Mouse (Mus musculus): Measurements from ENCODE around the gene Camta2. TPM values are rescaled to one million over a fixed set of nuclear protein-coding genes. Genes with fewer than 3 reads are reported as not detected.
A peak's percentile ranks its signal among the peaks of the same experiment; 100 is the strongest.

The Camta2 gene
- polyA plus RNA-seq, 1 experiment from 2014 or later, result 3.3 TPM

- no peak overlapping the region for H3K4me3 ChIP-seq (replicated peaks)
- H3K9ac ChIP-seq, result no peak overlapping the region
- 59% methylated on average over 6 of the region's 6 CpGs for WGBS (ENCODE audit: insufficient replicate concordance)
- no peak for ATAC-seq (ENCODE audit: insufficient read depth)
- H3K27ac ChIP-seq (replicated peaks), result no peak overlapping the region
- H3K4me1 ChIP-seq (replicated peaks), result no peaks in the 10 kb centered on the region
- H3K36me3 ChIP-seq (replicated peaks), result peaks cover 18% of the 10 kb centered on the region; the same call in 1 of the 2 replicates
- no peaks in the 10 kb centered on the region for H3K9me3 ChIP-seq (replicated peaks)
- no peak overlapping the region for H3K4me2 ChIP-seq
- 0 out of 2 replicates have a peak, but pooled peaks cover 8% of the 10 kb centered on the region for H3K27me3 ChIP-seq
These were observed 25.3 kb upstream of the Camta2 start for GRCm38 (mm10) chr11:70713222-70713621.

- Histone ChIP-seq H3K4me3 (replicated peaks) (no peak overlapping the region), H3K9ac (no peak overlapping the region), H3K4me1 (replicated peaks) (0 out of 2 replicates have a peak, but pooled peaks cover 2% of the 10 kb centered on the region), H3K36me3 (replicated peaks) (peaks cover 24% of the 10 kb centered on the region), H3K27ac (replicated peaks) (no peak overlapping the region), H3K9me3 (replicated peaks) (no peaks in the 10 kb centered on the region), H3K4me2 (no peak overlapping the region), H3K27me3 (peaks cover 8% of the 10 kb centered on the region; the same call in 1 of the 2 replicates)
- ATAC-seq (ENCODE audit: insufficient read depth), result no peak
- WGBS (ENCODE audit: insufficient replicate concordance), result 70% methylated on average over 10 of the region's 10 CpGs
These were observed 23.1 kb upstream of the Camta2 start for GRCm38 (mm10) chr11:70711026-70711425.

- H3K4me1 ChIP-seq (replicated peaks), result peaks cover 15% of the 10 kb centered on the region
- H3K9me3 ChIP-seq (replicated peaks), result no peaks in the 10 kb centered on the region
- H3K27ac ChIP-seq (replicated peaks), result no peak overlapping the region
- no peak overlapping the region for H3K4me3 ChIP-seq (replicated peaks)
- H3K27me3 ChIP-seq, result peaks cover 18% of the 10 kb centered on the region
- H3K9ac ChIP-seq, result no peak overlapping the region
- H3K4me2 ChIP-seq, result no peak overlapping the region
- H3K36me3 ChIP-seq (replicated peaks), result peaks cover 28% of the 10 kb centered on the region
- ATAC-seq (ENCODE audit: insufficient read depth), result no peak
- WGBS (ENCODE audit: insufficient replicate concordance), result 54% methylated on average over 3 of the region's 3 CpGs
These were observed 18.2 kb upstream of the Camta2 start for GRCm38 (mm10) chr11:70706127-70706526.

GRCm38 (mm10) chr11:70702781-70703180 lies 14.9 kb upstream of the Camta2 start:
- H3K4me2 ChIP-seq, result peak overlapping the region; percentile 95
- H3K9ac ChIP-seq, result no peak overlapping the region
- peaks cover 26% of the 10 kb centered on the region for H3K36me3 ChIP-seq (replicated peaks)
- no peaks in the 10 kb centered on the region for H3K9me3 ChIP-seq (replicated peaks)
- peaks cover 34% of the 10 kb centered on the region for H3K4me1 ChIP-seq (replicated peaks)
- no peak overlapping the region for H3K4me3 ChIP-seq (replicated peaks)
- no peak overlapping the region for H3K27ac ChIP-seq (replicated peaks)
- H3K27me3 ChIP-seq, result peaks cover 38% of the 10 kb centered on the region
- WGBS (ENCODE audit: insufficient replicate concordance), result 73% methylated on average over 6 of the region's 6 CpGs
- no peak for ATAC-seq (ENCODE audit: insufficient read depth)

GRCm38 (mm10) chr11:70701984-70702733 lies 14.3 kb upstream of the Camta2 start:
- no peaks in the 10 kb centered on the region for H3K9me3 ChIP-seq (replicated peaks)
- peaks cover 34% of the 10 kb centered on the region for H3K4me1 ChIP-seq (replicated peaks)
- no peak overlapping the region for H3K9ac ChIP-seq
- ATAC-seq (ENCODE audit: insufficient read depth), result no peak
- 0 out of 2 replicates have a peak overlapping the region, but pooled peaks have one; percentile 20 for H3K27ac ChIP-seq (replicated peaks)
- peaks cover 26% of the 10 kb centered on the region for H3K36me3 ChIP-seq (replicated peaks)
- 0 out of 2 replicates have a peak overlapping the region, but pooled peaks have one; percentile 4 for H3K4me3 ChIP-seq (replicated peaks)
- WGBS (ENCODE audit: insufficient replicate concordance), result 66% methylated on average over 6 of the region's 6 CpGs
- peak overlapping the region; percentile 95 for H3K4me2 ChIP-seq
- H3K27me3 ChIP-seq, result peaks cover 41% of the 10 kb centered on the region

- H3K4me1 ChIP-seq (replicated peaks), result peaks cover 34% of the 10 kb centered on the region
- peak overlapping the region; percentile 84 for H3K27ac ChIP-seq (replicated peaks)
These were observed 13.5 kb upstream of the Camta2 start for GRCm38 (mm10) chr11:70701221-70701955.

GRCm38 (mm10) chr11:70700613-70701012 lies 12.7 kb upstream of the Camta2 start:
- H3K4me1 ChIP-seq (replicated peaks), result peaks cover 29% of the 10 kb centered on the region
- H3K27me3 ChIP-seq, result peaks cover 52% of the 10 kb centered on the region
- H3K9ac ChIP-seq, result peak overlapping the region; percentile 67
- H3K36me3 ChIP-seq (replicated peaks), result peaks cover 11% of the 10 kb centered on the region; the same call in 1 of the 2 replicates
- H3K9me3 ChIP-seq (replicated peaks), result no peaks in the 10 kb centered on the region
- peak overlapping the region; percentile 95 for H3K4me2 ChIP-seq
- ATAC-seq (ENCODE audit: insufficient read depth), result peak; percentile 33
- peak overlapping the region; percentile 75 for H3K4me3 ChIP-seq (replicated peaks)
- peak overlapping the region; percentile 84 for H3K27ac ChIP-seq (replicated peaks)
- WGBS (ENCODE audit: insufficient replicate concordance), result under 1% methylated on average over 34 of the region's 34 CpGs

More at GRCm38 (mm10) chr11:70701221-70701955, 13.5 kb upstream of the Camta2 start:
- Histone ChIP-seq H3K4me2 (peak overlapping the region; percentile 95), H3K4me3 (replicated peaks) (peak overlapping the region; percentile 75), H3K27me3 (peaks cover 48% of the 10 kb centered on the region), H3K9me3 (replicated peaks) (no peaks in the 10 kb centered on the region), H3K36me3 (replicated peaks) (peaks cover 18% of the 10 kb centered on the region), H3K9ac (peak overlapping the region; percentile 67)
- no peak for ATAC-seq (ENCODE audit: insufficient read depth)
- 16% methylated on average over 10 of the region's 10 CpGs for WGBS (ENCODE audit: insufficient replicate concordance)

- Histone ChIP-seq H3K9me3 (replicated peaks) (no peaks in the 10 kb centered on the region), H3K4me2 (peak within 1 kb of the TSS; percentile 95), H3K9ac (peak within 1 kb of the TSS; percentile 67), H3K4me3 (replicated peaks) (peak within 1 kb of the TSS; percentile 75), H3K4me1 (replicated peaks) (peaks cover 27% of the 10 kb centered on the region), H3K27me3 (peaks cover 56% of the 10 kb centered on the region), H3K36me3 (replicated peaks) (peaks cover 8% of the 10 kb centered on the region; the same call in 1 of the 2 replicates), H3K27ac (replicated peaks) (peak within 1 kb of the TSS; percentile 84)
- WGBS (ENCODE audit: insufficient replicate concordance), result 2% methylated on average over 68 of the region's 69 CpGs
- peak; percentile 92 for ATAC-seq (ENCODE audit: insufficient read depth)
These were observed 12.0 kb upstream of the Camta2 start, which contains the start of the genes Inca1 and Kif1c for GRCm38 (mm10) chr11:70699722-70700556. Gene Inca1 (minus strand): TSS chr11:70700155. Gene Kif1c (plus strand): TSS chr11:70700548.

GRCm38 (mm10) chr11:70699051-70699450 lies 11.1 kb upstream of the Camta2 start:
- WGBS (ENCODE audit: insufficient replicate concordance), result 51% methylated on average over 2 of the region's 2 CpGs
- Histone ChIP-seq H3K27ac (replicated peaks) (no peak overlapping the region), H3K9me3 (replicated peaks) (no peaks in the 10 kb centered on the region), H3K27me3 (peaks cover 56% of the 10 kb centered on the region), H3K36me3 (replicated peaks) (no peaks in the 10 kb centered on the region), H3K9ac (no peak overlapping the region), H3K4me1 (replicated peaks) (peaks cover 27% of the 10 kb centered on the region), H3K4me3 (replicated peaks) (no peak overlapping the region), H3K4me2 (peak overlapping the region; percentile 95)
- no peak for ATAC-seq (ENCODE audit: insufficient read depth)

- no peak for ATAC-seq (ENCODE audit: insufficient read depth)
- Histone ChIP-seq H3K4me1 (replicated peaks) (peaks cover 23% of the 10 kb centered on the region), H3K36me3 (replicated peaks) (no peaks in the 10 kb centered on the region), H3K27me3 (peaks cover 56% of the 10 kb centered on the region), H3K4me2 (no peak overlapping the region), H3K4me3 (replicated peaks) (no peak overlapping the region), H3K27ac (replicated peaks) (no peak overlapping the region), H3K9ac (no peak overlapping the region), H3K9me3 (replicated peaks) (no peaks in the 10 kb centered on the region)
- 63% methylated on average over 3 of the region's 3 CpGs for WGBS (ENCODE audit: insufficient replicate concordance)
These were observed 9.5 kb upstream of the Camta2 start for GRCm38 (mm10) chr11:70697376-70697775.
